Mouse (Mus musculus) liver, embryonic 14.5 days (tissue): ENCODE measurements at regions not wholly inside any gene's neighbourhood (a gene's known extent, or its start where the extent isn't known, plus 50 kb on each side); places are given as distances from the start of the nearest gene placed in this dataset.

Experiments
- ATAC-seq: fragments of 200-750 bp; cut with Nextera tagmentation; 2 replicates; pipeline ENCODE4 v1.8.0; 2017; ENCODE audit warnings: moderate number of reproducible peaks, mild to moderate bottlenecking, moderate library complexity; ENCODE audit not compliant: insufficient read depth
- DNase-seq, 3 experiments: peaks; one replicate each; pipeline ENCODE4 v3.0.0-alpha.2; 2012 to 2013; ENCODE audit warnings: low read depth in 3 of 3, low spot score in 3 of 3
- H3K27ac ChIP-seq: fragments of 300-500 bp; sonication (generic); 2 replicates; pipeline ENCODE4 v1.5.1; 2014; ENCODE audit warnings: moderate library complexity, mild to moderate bottlenecking, control low read depth, inconsistent platforms
- H3K27me3 ChIP-seq: fragments of 300-500 bp; sonication (generic); 2 replicates; pipeline ENCODE4 v1.6.1; 2014; ENCODE audit warnings: mild to moderate bottlenecking, low read length, moderate library complexity; ENCODE audit not compliant: control insufficient read depth, insufficient read depth
- H3K36me3 ChIP-seq: fragments of 300-500 bp; sonication (generic); replicated peaks from 2 replicates; pipeline ENCODE4 v1.6.1; 2014; ENCODE audit warnings: low read depth; ENCODE audit not compliant: control insufficient read depth, insufficient read depth
- H3K4me1 ChIP-seq, 2 experiments: fragments of 200-500 bp in 1 of 2; fragments of 300-500 bp in 1 of 2; sonication (generic) in 1 of 2; replicated peaks; 2 replicates each; pipeline ENCODE4 v1.6.1; 2012 to 2014; ENCODE audit warnings: antibody characterized with exemption in 1 of 2, inconsistent platforms in 1 of 2, low read length in 1 of 2; ENCODE audit not compliant: control insufficient read depth in 2 of 2, insufficient read depth in 2 of 2
- H3K4me2 ChIP-seq: fragments of 300-500 bp; sonication (generic); 2 replicates; pipeline ENCODE4 v1.6.1; 2014; ENCODE audit warnings: low read depth, mild to moderate bottlenecking, control low read depth, moderate library complexity
- H3K4me3 ChIP-seq, 2 experiments: fragments of 200-500 bp in 1 of 2; fragments of 300-500 bp in 1 of 2; sonication (generic) in 1 of 2; 2 replicates each; pipeline ENCODE4 v1.5.1; 2012 to 2014; ENCODE audit warnings: low read depth in 2 of 2, low read length in 2 of 2, mild to moderate bottlenecking in 2 of 2, control low read depth in 1 of 2, inconsistent platforms in 1 of 2, moderate library complexity in 1 of 2; ENCODE audit not compliant: insufficient read depth in 1 of 2
- H3K9ac ChIP-seq: fragments of 300-500 bp; sonication (generic); replicated peaks from 2 replicates; pipeline ENCODE4 v1.6.1; 2014; ENCODE audit warnings: mild to moderate bottlenecking, control low read depth, moderate library complexity
- H3K9me3 ChIP-seq: fragments of 300-500 bp; sonication (generic); 2 replicates; pipeline ENCODE4 v1.6.1; 2016; ENCODE audit warnings: low read length, mixed read lengths; ENCODE audit not compliant: control insufficient read depth
- CTCF ChIP-seq: IDR thresholded peaks from 2 replicates; pipeline ENCODE4 v1.5.1; 2016; ENCODE audit warnings: antibody characterized with exemption, low read depth, control low read depth
- EP300 ChIP-seq: IDR thresholded peaks from 2 replicates; pipeline ENCODE4 v1.6.1; 2016; ENCODE audit warnings: antibody characterized with exemption, low read depth
- WGBS: fragments of 180-500 bp; shearing (Covaris S2); extraction: QIAGEN DNeasy Blood & Tissue Kit; methylation state at CpG from one replicate; pipeline ENCODE4 v1.1.7; 2014; ENCODE audit not compliant: insufficient replicate concordance; 5-methylcytosine and 5-hydroxymethylcytosine counted together

DNA sequence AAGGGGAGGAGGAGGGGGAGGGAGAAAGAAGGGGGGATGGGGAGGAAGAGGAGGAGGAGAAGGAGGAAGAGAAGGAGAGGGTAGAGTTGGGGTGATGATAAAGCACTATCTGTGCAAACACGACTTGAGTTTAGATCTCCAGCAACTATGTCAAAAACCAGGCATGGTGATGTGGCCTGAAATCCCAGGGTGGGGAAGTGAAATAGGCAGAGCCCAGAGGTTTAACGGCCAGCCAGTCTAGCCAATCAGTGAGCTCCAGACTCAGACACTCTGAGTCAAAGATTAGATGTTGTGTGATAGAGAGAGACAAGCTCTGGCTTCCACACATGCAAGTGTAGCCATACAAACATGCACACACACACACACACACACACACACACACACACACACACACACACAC is 167.1 kb upstream of the A530016L24Rik start:
- H3K9me3 ChIP-seq = no peaks in the 10 kb centered on the region
- 24% methylated on average over 2 of the region's 2 CpGs for WGBS
- no peak overlapping the region for H3K4me3 ChIP-seq
- H3K9ac ChIP-seq = no peak overlapping the region
- H3K27ac ChIP-seq = no peak overlapping the region
- H3K36me3 ChIP-seq = no peaks in the 10 kb centered on the region
- H3K27me3 ChIP-seq = no peaks in the 10 kb centered on the region
- no peak for ATAC-seq
- TF ChIP-seq EP300 (no peak), CTCF (no peak)
- H3K4me1 ChIP-seq = no peaks in the 10 kb centered on the region
- no peak overlapping the region for H3K4me2 ChIP-seq
- DNase-seq = no peak

DNA sequence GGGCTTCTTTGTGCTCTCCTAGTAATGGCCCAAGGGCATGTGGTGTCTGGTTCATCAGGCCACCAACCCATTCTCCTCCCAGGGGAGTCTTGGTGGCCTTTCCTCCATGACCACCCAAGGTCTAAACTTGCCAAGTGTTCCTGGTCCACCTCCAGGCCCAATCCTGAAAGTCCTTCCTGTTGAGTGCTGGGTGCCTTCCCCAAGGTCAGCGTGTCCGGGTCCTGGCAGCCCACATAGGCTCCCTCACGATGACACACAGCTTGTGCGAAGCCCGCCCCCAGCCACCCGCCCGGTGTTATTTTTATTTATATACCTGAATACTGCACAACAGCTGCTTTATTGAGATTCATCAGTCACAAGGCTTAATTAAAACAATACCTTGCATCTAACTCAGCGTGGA is 161.8 kb upstream of the A530016L24Rik start:
- DNase-seq (no peak), ATAC-seq (no peak)
- H3K27ac ChIP-seq = no peak overlapping the region
- H3K9ac ChIP-seq = no peak overlapping the region
- no peaks in the 10 kb centered on the region for H3K9me3 ChIP-seq
- H3K4me2 ChIP-seq = no peak overlapping the region
- WGBS = 79% methylated on average over 8 of the region's 8 CpGs
- no peaks in the 10 kb centered on the region for H3K36me3 ChIP-seq
- no peak overlapping the region for H3K4me3 ChIP-seq
- no peak for TF ChIP-seq EP300
- no peak for TF ChIP-seq CTCF
- no peaks in the 10 kb centered on the region for H3K27me3 ChIP-seq
- H3K4me1 ChIP-seq = no peaks in the 10 kb centered on the region

- 21% methylated on average over 8 of the region's 8 CpGs for WGBS
- no peak overlapping the region for H3K4me3 ChIP-seq
- no peak for DNase-seq
- H3K4me2 ChIP-seq = no peak overlapping the region
- TF ChIP-seq EP300 (no peak), CTCF (no peak)
- H3K27me3 ChIP-seq = no peaks in the 10 kb centered on the region
- 0 out of 2 replicates have a peak, but pooled peaks have one; percentile 11 for ATAC-seq
- H3K4me1 ChIP-seq = peaks cover 0 to 2% of the 10 kb centered on the region in 2 experiments; a peak in 1 of 4 replicates
- no peak overlapping the region for H3K27ac ChIP-seq
- H3K9me3 ChIP-seq = no peaks in the 10 kb centered on the region
- H3K36me3 ChIP-seq = no peaks in the 10 kb centered on the region
- no peak overlapping the region for H3K9ac ChIP-seq
Measured at GRCm38 (mm10) chr12:112328809-112329575, 160.3 kb upstream of the A530016L24Rik start.

GRCm38 (mm10) chr12:112329701-112330301 is 159.4 kb upstream of the A530016L24Rik start:
- 46% methylated on average over 18 of the region's 18 CpGs for WGBS
- DNase-seq (no peak), ATAC-seq (no peak)
- Histone ChIP-seq H3K4me3 (no peak overlapping the region), H3K4me2 (no peak overlapping the region), H3K9ac (no peak overlapping the region), H3K27me3 (no peaks in the 10 kb centered on the region), H3K27ac (no peak overlapping the region), H3K9me3 (no peaks in the 10 kb centered on the region), H3K4me1 (peaks cover 0 to 2% of the 10 kb centered on the region in 2 experiments; a peak in 1 of 4 replicates), H3K36me3 (no peaks in the 10 kb centered on the region)
- no peak for TF ChIP-seq EP300
- TF ChIP-seq CTCF = no peak

DNA sequence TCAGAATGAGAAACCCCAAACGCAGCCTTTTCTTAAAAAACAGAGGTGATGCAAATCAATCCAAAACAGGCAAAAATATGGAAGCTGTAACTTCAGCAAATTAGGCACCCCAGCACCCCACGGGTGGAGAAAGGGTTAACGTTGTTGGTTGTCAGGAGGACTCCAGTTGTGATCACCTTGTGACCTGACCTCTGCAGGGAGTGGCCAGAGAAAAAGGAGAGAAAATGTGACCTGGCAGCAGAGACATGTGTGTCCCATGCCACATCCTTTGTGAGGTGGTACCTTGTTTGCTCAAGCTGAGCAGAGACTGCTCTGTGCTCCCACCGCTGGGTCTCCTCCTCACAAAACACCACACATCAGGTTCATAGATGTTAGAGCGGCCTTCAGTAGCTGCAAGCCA is 158.7 kb upstream of the A530016L24Rik start:
- Histone ChIP-seq H3K9me3 (no peaks in the 10 kb centered on the region), H3K27me3 (no peaks in the 10 kb centered on the region), H3K4me1 (peaks cover 0 to 2% of the 10 kb centered on the region in 2 experiments; a peak in 1 of 4 replicates), H3K36me3 (no peaks in the 10 kb centered on the region), H3K27ac (no peak overlapping the region), H3K4me3 (no peak overlapping the region), H3K9ac (no peak overlapping the region), H3K4me2 (no peak overlapping the region)
- DNase-seq (no peak), ATAC-seq (no peak)
- 51% methylated on average over 5 of the region's 5 CpGs for WGBS
- TF ChIP-seq CTCF (no peak), EP300 (no peak)
